Mouse (Mus musculus): Measurements from ENCODE around the gene Atg3. TPM values are rescaled to one million over a fixed set of nuclear protein-coding genes. Genes with fewer than 3 reads are reported as not detected.

Gene Atg3
- polyA plus RNA-seq, 1 experiment from 2014 or later, result 38.3 TPM

DNA sequence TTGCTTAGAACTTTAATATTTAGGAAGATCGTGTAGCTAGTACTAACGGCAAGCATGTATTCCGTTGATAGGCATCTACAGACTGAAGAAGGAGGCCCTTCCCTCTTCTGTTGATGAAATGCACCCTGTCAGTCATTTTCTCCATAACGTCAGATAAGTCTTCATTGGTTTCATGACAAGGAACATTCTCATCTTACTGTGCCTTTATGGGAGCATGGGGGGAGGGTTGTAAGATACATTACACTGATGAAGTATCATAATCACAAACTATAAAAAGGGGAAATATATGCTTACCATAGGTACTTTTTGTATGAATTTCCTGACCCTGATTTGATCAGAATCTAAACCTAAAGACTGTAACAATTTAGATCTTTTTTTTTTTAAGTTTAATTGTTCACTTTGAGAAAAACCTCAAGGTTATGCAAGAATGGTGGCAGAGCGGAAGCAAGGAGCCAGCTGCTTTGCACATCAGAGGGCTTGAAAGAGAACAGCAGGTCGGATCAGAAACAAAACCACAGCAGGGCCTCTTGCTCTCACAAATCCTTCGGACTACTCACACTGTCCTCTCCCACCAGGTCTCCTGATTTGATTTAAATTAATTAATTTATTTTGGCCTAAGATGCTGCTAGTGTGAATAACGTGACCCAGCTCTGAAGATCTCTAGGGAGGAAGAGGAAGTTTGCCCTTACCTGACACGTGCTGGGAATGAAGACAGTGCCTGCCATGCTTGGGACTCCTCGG is 65.2 kb downstream of the Atg3 start, which contains the start of gene Btla:
TSS of gene Btla (plus strand) at position 668 of the 741 bp plus-strand sequence.
- H3K4me1 ChIP-seq (replicated peaks), result no peaks in the 10 kb centered on the region
- no peak for ATAC-seq

GRCm38 (mm10) chr16:45224431-45225008 is 65.9 kb downstream of the Atg3 start:
- H3K9ac ChIP-seq, result no peak overlapping the region
- H3K4me2 ChIP-seq (replicated peaks), result no peak overlapping the region
- H3K4me3 ChIP-seq (replicated peaks), result no peak overlapping the region
- no peaks in the 10 kb centered on the region for H3K4me1 ChIP-seq (replicated peaks)
- H3K9me3 ChIP-seq, result no peaks in the 10 kb centered on the region
- 69% methylated on average over 4 of the region's 4 CpGs for WGBS
- ATAC-seq, result no peak
- H3K27me3 ChIP-seq (replicated peaks), result no peaks in the 10 kb centered on the region
- no peaks in the 10 kb centered on the region for H3K36me3 ChIP-seq
- H3K27ac ChIP-seq, result no peak overlapping the region

More for the DNA sequence above, 65.2 kb downstream of the Atg3 start, which contains the start of gene Btla:
- Histone ChIP-seq H3K9ac (no peak within 1 kb of the TSS), H3K4me3 (replicated peaks) (no peak within 1 kb of the TSS), H3K9me3 (no peaks in the 10 kb centered on the region), H3K27ac (no peak within 1 kb of the TSS), H3K27me3 (replicated peaks) (no peaks in the 10 kb centered on the region), H3K4me2 (replicated peaks) (no peak within 1 kb of the TSS), H3K36me3 (no peaks in the 10 kb centered on the region)
- 61% methylated on average over 10 of the region's 10 CpGs for WGBS

DNA sequence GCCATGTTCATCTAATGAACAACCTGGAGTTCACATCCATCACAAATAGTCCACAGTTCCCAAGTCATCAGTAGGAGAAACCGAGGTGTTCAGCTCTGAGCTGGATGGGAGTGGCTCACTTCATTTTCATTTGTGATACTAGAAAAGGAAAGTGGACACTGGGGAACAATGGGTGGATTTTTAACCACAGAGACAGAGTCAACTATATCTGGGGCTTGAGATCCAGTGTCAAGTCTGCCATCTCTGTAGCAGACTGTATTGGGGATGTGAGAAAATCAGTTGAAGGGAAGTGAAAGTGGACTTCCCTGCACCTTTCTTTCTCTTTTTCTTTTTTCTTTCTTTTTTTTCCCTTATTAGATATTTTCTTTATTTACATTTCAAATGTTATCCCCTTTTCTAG is 68.4 kb downstream of the Atg3 start:
- Histone ChIP-seq H3K27ac (no peak overlapping the region), H3K9ac (no peak overlapping the region), H3K4me1 (replicated peaks) (no peaks in the 10 kb centered on the region), H3K4me3 (replicated peaks) (no peak overlapping the region), H3K27me3 (replicated peaks) (no peaks in the 10 kb centered on the region), H3K9me3 (no peaks in the 10 kb centered on the region), H3K4me2 (replicated peaks) (no peak overlapping the region), H3K36me3 (no peaks in the 10 kb centered on the region)
- no peak for ATAC-seq
- WGBS, result 81% methylated on average over 1 of the region's 1 CpGs

DNA sequence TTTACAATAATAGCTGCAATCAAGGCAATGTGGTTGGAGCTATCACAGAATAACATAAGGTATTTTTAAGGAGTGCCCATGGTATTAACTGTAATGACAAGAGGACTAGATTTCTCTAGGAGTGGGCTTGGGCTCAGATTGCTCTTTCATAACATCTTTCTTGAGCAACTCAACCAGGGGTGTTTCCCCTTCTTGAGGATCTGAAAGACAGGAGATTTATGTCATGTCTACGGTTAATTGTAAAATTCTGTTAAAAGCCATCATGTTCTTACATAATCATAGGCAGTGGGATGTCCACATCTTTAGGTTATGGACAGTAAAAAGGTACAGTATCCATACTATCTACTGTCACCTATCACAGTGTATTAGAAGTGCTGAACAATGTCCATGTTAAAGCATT is 72.7 kb downstream of the Atg3 start:
- no peak for ATAC-seq
- Histone ChIP-seq H3K27me3 (replicated peaks) (no peaks in the 10 kb centered on the region), H3K36me3 (no peaks in the 10 kb centered on the region), H3K4me1 (replicated peaks) (no peaks in the 10 kb centered on the region), H3K27ac (no peak overlapping the region), H3K4me3 (replicated peaks) (no peak overlapping the region), H3K4me2 (replicated peaks) (no peak overlapping the region), H3K9me3 (no peaks in the 10 kb centered on the region), H3K9ac (no peak overlapping the region)
- 91% methylated on average over 1 of the region's 1 CpGs for WGBS

DNA sequence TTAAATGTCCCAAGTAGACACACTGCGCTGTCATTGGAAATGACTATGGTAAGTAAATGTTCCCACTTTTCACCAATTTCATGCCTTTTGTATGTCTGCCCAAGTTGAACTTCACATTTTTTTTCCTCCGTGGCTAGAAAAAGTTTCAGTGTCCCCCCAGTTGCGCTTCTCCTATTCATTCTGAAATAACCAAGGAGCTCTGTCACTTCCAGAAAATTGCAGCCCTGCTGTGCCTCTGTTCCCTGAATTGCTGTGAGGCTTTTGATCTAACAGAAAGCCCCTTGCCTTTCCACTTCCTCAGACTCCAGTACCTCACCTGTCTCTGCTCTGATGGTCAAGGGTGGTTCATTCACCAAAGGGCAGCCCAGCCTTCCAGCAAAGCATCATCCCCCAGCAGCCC is 74.4 kb downstream of the Atg3 start:
- 91% methylated on average over 3 of the region's 3 CpGs for WGBS

More for the DNA sequence above, 74.4 kb downstream of the Atg3 start:
- Histone ChIP-seq H3K9ac (no peak overlapping the region), H3K4me3 (replicated peaks) (no peak overlapping the region), H3K4me2 (replicated peaks) (no peak overlapping the region), H3K4me1 (replicated peaks) (no peaks in the 10 kb centered on the region), H3K27me3 (replicated peaks) (no peaks in the 10 kb centered on the region), H3K9me3 (no peaks in the 10 kb centered on the region), H3K27ac (no peak overlapping the region), H3K36me3 (no peaks in the 10 kb centered on the region)
- no peak for ATAC-seq

Other genes starting within 250 kb of the Atg3 start
- gene Cd200r3, start 215.1 kb upstream of the Atg3 start, polyA plus RNA-seq (2015; fragmentation: Nextera tagmentation; extraction: Ambion mirVana), result 0.45 and 0.75 TPM in 2 replicates
- gene Ccdc80, start 65.4 kb upstream of the Atg3 start, polyA plus RNA-seq (2015; fragmentation: Nextera tagmentation; extraction: Ambion mirVana), result 71.8 and 81.4 TPM in 2 replicates
- gene Slc35a5, start 79 bp upstream of the Atg3 start, polyA plus RNA-seq (2015; fragmentation: Nextera tagmentation; extraction: Ambion mirVana), result 21.7 and 22.0 TPM in 2 replicates
- 0.64 and 0.67 TPM in 2 replicates for gene Btla, start 65.5 kb downstream of the Atg3 start, polyA plus RNA-seq (2015; fragmentation: Nextera tagmentation; extraction: Ambion mirVana)